Mouse (Mus musculus) erythroblast, embryonic 14.5 days (primary cell): ENCODE results near the gene Slc30a2.

ENCODE experiments used
- GATA1 ChIP-seq: IDR thresholded peaks from 2 replicates; pipeline ENCODE4 v1.6.1; 2012; ENCODE audit warnings: low read length, inconsistent platforms, mixed read lengths
- TAL1 ChIP-seq: IDR thresholded peaks from 3 replicates; pipeline ENCODE4 v1.6.1; 2012; ENCODE audit warnings: low read length, inconsistent platforms, mixed read lengths

GRCm38 (mm10) chr4:134342213-134342779 lies 685 bp upstream of the Slc30a2 start:
- no peak for TF ChIP-seq GATA1
- TF ChIP-seq TAL1, result no peak
